Mouse (Mus musculus): Measurements from ENCODE around the gene Kcnk18.

Kcnk18 gene

DNA sequence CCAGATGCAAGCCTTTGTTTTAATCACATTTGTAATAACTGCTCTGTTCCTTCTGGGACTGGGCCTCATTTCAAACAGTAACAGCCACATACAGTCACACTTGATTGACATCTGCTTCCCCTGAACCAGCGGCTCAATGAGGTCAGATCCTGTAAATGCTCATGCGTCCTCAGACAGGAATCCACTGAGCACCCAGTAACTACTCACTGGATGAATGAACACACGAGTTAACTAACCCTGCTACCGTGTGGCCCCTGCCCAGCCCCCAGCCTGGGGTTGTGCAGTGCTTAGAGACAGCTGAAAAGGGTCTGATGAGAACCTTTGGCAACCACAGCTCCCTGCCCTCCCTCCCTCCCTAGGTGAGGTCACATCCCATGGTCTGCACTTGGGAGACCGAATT is 13.8 kb downstream of the Kcnk18 start:
- no peak for DNase-seq

DNA sequence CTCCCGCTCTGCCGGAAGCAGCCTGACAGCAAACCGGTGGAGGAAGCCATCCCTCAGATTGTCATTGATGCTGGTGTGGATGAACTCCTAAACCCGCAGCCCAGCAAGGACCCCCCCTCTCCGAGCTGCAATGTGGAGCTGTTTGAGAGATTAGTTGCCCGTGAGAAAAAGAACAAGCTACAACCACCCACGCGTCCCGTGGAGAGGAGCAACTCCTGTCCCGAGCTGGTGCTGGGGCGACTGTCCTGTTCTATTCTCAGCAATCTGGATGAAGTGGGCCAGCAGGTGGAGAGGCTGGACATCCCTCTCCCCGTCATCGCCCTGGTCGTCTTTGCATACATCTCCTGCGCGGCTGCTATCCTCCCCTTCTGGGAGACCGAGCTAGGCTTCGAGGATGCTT is 16.0 kb downstream of the Kcnk18 start:
- no peak for DNase-seq

DNA sequence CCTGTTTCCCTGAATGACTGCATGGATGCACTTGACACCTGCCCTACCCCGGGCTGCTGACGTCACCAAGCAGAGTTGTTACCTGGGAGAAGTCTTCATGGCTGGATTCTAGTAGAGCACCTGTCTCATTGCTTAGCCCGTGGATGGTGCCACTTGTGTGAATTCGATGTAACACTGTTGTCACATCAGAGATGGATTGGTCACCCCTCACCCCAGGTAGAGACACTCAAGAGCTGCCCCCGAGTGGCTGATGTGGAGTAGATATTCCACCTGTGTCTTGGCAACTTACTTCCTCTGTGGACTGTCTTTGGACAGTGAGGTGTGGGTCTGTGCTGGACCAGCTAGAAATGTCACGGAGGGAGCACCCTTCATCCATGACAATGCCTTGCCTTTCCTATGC is 17.0 kb downstream of the Kcnk18 start:
- no peak for DNase-seq

DNA sequence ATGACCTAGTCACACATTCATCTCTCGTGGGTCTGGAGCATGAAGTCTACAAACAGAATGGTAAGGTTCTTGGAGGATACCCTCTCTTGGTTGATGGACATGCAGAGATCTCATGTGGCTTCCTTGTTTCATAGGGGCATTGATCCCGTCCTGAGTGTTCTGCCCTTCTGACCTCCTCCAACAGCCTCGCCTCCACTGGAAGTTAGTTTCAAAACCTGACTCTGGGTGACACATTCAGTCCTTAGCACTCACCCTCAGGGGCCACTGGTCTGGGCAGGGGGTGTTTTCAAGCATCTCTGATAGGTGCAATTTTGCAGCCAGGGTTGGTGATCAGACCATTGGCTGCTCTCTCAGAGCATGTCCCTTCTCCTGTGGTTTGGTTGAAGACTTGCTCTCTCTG is 19.6 kb downstream of the Kcnk18 start:
- DNase-seq, result no peak

DNA sequence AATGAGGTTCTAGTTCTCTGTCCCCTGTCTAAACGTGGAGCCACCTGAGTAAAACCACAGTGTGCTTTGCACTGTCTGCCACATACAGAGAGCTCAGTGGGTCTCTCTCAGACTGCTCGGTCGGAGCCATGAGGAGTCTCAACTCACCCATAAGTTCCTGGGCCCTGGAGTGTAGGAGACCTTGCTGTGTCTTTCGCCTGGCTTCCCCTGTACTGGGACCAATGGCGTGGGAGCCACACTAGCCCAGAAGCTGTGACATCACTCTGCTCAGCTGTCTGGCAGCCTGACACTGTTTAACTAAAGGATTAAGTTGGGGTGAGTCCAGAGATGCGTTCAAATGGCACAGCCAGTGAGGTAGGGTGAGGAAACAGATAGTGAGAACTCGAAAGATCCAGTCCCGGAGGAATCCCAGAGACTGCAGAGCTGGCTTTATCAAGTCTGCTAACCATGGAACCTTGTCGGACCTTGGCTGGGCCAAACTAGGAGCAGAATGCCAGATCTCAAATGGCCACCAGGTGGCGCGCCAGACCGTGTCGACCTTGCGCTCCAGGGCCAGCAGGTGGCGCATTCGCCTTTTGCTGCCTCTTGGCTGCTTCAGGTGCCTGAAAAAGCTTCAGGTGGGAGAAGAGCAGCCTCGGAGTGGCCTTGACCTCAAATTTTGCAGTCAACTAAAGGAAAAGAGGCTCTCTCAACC is 20.3 kb downstream of the Kcnk18 start:
- DNase-seq, result peak; percentile 76

DNA sequence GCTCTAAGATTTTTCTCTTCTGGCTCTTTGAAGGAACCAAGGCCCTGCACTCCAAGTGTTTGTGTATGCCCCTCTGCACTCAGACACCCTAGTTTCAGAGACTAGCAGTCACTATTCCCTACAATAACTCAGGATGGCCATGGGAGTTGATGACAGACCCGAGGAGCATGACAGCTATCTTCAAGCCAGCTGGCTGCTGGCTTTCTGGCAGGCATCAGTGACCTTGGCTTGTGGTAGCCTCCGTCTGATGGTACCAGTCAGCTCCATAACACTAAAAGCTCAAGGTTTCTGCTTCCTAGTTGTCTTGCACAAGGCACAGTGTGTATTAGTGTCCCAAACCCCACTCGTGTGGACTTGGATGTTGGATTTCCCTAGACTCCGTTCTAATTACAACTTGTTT is 23.0 kb downstream of the Kcnk18 start:
- DNase-seq, result no peak

DNA sequence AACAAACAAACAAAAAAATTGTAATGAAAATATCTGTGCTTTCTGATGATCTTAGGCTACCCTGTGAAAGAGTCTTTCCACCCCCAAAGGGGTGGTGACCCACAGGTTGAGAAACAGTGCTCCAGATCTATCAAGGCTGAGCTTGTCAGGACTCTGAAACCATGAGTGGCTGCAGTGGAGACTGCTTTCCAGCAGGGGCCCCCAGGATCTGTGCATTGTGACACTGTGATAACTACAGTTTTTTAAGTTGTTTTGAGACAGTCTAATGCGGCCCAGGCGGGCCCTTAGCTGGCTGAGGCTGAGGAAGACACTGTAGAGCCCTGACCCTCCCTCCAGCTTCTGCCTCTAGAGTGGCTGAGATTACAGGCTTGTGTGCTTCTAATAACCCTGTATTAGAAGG is 24.0 kb downstream of the Kcnk18 start:
- no peak for DNase-seq

DNA sequence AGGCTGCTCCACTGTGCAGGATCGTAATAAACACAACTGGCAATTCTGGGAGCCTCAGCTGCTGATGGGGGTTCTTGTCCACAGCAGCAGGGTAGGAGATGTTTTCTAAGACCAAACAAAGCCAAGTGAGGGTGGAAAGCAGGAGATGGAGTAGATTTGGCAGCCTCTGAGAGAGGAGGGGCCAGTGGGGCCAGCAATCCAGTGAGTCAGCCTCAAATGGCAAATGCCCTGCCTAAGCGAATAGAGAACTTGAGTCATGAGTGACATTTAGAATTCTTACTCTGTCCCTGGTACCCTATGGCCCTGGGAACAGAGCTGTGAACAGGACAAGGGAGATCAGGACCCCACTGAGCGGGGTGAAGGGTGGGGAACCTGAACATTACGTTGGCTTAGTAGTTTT is 29.1 kb downstream of the Kcnk18 start:
- DNase-seq, result no peak

DNA sequence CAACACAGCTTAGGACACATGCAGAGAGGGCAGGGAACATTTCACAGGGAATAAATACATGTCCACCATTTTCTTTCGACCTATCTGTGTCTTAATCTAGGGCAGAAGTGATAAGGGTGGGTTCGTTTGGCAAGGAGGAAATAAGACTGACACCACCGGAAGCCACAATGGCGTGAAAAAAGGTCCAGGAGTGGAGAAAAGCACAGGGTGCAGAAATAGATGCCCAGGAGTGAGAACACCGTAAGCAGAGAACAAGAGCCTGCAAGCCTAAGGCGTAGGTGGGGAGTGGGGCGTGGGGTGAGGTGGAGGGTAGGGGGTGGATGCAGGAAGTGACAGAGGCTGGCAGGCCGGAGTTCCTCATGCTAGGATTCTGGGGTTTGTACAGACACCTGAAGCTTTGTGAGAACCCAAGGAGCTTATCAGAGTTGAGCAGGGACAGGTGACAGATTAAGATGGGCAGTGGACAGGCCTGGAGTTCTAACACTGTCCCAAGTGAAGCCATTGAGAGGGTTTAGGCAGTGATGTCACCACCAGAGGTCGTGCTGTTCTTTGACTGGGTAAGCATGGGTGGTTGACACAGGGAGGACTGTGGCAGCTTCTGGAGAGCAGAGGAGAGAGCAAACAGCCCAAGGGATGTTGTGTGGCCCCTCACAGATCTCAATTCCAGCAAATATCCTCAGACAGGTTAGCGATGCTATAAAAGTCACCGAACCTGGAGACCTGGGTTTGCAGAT is 29.7 kb downstream of the Kcnk18 start:
- DNase-seq, result no peak

DNA sequence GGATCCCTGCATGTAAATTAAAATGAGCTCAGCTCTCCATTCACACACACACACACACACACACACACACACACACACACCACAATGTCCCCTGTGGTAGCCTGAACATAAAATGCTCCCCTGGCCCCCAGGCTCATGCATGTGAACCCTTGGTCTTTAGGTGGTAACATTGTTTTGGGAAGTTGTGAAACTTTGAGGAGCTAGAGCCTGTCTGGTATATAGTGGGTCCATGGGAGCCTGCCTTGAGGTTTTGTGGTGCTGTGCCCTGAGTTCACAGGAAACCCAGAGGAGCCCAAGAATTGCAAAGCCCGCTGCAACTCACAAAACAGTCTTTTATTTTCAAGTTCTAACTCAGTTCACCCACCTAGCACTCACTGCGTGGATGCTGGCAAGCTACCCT is 33.6 kb downstream of the Kcnk18 start:
- no peak for DNase-seq

DNA sequence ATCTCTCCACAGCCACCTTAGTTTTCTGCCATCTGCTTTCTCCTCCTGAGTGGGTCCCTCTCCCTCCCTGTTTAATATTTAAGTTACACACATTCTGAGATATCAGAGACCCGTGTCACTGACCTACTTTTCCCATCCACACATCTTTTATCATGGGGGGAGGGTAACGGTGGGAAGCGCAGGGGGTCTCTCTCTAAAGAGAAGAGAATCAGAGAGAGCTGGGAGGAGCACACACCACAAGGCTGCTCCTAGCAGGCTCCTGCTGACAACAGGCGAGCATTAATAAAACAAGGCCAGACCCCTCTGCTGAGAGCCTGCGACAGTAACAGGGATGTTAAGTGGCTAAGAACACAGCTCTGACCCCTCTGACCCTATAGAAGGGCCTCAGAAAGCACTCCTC is 40.6 kb downstream of the Kcnk18 start:
- no peak for DNase-seq

DNA sequence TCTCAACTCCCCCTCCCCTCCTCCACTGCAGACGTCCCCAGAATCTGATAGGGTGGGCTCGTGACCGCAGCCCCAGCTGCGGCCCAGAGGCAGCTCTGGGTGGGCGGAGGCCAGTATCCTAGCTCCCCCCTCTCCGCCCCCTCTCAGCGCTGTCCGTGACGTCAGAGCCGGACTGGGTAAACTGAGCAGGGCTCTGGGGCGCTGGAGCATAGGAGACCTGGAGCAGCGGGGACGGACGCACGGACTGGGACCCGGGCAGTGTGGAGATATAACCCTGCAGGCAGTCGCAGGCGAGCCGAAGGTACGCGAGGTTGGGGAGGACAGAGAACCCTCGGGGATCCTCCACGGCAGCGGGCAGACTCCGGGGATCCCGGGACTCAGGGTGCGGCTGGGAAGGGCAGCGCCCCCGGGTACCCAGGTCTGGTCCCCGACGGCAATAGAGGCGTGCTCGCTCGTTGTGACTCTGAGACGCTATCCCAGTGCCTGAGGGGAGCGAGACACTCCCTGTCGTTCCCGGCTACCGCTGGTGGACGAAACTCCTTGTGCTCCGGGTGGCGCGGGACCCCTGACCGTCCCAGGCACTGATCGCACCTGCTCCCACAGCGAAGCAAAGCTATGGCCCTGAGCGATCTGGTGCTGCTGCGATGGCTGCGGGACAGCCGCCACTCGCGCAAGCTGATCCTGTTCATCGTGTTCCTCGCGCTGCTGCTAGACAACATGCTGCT is 41.9 kb downstream of the Kcnk18 start, which contains the start of gene Slc18a2:
Slc18a2 (plus strand) TSS at position 179 of the 725 bp plus-strand sequence.
- DNase-seq, result no peak

DNA sequence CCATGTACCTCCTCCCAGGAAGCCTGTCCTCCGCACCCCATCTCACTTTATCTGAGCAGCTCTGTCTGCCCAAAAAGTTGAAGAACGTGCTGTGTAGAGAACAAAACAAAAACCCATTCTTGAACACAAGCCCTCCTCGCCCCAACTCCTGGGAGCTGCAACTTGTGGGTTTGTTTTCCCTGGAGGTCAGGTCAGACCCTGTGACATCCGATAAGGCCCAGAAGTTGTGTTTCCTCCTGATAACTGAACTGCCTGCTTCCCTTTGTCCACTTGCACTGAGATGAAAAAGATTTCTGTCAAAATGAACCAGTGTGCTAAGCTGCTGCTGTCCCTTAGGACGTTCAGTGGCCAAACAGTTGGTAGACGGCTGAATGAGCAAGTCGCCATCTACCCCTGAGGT is 42.6 kb downstream of the Kcnk18 start:
- DNase-seq, result no peak

DNA sequence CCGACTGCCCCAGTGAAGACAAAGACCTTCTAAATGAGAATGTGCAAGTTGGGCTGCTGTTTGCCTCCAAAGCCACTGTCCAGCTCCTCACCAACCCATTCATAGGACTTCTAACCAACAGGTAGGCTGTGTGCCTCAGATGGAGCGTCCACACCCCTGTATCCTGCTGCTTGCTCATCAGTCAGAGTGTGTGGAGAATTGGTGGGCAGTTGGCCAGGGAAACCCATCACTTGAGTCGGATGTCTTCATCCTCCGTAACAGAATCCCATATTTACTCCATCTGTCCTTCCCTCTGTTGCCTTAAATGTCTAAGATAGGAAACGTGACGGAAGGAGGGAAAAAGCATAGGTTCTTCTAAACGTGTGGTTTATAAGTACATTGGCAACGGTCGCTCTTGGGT is 44.2 kb downstream of the Kcnk18 start:
- no peak for DNase-seq

DNA sequence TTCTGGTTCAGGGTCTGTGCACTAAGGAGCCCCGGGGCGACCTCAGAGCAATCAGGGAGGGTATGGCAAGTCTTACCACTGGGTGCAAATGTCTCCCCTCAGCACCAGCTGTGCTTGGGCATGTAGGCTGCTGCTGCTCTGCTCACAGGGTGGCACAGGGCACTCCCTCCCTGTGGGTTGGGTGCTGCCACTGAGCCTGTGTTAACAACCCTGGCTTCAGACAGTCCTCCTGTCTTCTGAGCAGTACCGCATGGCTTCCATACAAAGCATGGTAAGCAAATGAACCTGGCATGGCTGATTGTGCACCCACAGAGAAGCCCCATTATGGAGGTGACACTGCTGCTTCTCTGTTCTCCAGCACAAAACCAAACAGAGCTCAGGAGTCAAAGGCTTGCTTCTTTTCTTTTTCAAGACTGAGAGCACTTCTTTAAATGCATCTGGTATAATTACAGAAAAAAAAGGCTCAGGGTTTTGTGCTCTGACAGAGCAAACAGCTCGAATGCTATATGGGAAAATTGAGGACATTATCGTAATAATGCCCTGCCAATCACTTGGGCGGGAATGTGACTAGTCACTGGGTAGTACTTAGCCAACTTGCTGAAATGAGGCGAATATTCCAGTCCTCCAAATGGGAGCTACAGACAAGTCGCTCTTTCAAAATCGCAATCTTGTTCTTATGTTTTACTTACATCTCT is 46.0 kb downstream of the Kcnk18 start:
- DNase-seq, result no peak

DNA sequence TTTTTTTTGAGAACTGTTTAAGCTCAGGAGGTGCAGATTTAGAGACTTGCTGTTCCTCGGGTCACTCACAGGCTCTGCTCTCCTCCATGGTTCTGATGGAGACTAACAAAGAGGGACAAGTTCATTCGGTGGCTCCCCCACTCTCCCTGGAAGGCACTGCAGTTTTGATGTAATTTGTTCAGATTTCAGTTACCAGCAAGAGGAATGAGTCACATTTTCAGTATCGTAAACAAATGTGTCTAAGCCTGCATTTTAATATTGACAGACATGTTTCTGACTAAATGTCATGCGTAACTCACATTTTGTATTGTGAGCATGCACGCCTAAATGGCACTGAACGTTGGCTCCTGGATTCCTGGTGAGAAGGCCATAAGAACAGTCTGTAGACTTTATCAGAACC is 46.9 kb downstream of the Kcnk18 start:
- no peak for DNase-seq

DNA sequence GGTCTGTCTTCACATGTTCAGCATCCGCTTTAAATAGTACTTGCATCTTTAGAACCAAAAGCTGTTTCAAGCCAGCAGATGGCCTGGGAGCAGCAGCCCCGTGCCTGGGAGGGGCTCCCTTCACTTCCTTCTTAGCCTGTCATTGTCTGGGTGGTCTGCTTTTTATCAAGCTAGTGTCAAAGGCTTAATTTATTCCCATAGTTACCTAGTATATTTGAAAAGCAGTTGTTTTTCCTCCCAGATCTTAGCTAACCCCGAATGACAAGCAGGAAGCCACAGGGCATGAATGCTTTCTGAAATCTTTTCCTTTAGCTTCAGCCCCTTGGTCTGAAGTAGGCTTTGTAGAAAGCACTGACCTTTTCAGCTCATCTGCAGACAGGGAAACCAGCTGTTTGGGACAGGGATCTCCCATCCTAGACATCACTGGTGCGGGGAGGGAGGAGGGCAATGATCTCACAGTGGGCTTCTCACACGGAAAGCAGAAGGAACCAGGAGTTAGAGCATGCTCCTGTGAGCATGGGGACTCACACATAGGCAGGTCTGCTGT is 48.5 kb downstream of the Kcnk18 start:
- no peak for DNase-seq

DNA sequence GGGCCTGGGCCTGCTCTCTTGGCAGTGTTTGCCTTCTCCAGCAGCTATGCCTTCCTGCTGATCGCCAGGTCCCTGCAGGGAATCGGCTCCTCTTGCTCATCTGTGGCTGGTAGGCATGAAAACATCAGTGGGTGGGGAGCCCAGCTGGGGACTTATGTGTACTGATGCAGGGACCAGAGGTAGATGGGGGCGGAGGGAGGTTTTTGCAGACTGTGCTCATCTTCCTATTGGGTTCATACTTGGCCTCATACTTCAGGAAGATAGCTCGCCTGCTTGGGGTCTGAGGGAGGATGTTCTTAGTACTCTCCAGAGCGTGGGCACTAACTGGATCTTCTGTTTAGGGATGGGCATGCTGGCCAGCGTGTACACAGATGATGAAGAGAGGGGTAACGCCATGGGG is 54.2 kb downstream of the Kcnk18 start:
- DNase-seq, result no peak

DNA sequence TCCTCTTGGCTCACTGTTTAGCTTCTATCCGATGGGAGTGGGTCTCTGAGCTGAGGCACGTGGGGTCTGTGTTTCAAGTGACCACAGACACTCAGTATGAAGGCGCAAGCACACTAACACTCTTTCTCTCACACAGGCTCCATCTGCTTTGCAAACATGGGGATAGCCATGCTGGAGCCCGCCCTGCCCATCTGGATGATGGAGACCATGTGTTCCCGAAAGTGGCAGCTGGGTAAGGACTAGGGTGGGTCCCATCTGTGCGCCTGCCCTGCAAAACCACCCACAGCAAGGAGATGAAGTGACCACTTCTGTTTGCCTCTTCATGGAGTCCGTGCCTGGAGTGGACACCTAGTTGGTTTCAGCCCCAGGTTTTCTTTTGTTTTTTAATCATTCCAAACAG is 57.3 kb downstream of the Kcnk18 start:
- no peak for DNase-seq

DNA sequence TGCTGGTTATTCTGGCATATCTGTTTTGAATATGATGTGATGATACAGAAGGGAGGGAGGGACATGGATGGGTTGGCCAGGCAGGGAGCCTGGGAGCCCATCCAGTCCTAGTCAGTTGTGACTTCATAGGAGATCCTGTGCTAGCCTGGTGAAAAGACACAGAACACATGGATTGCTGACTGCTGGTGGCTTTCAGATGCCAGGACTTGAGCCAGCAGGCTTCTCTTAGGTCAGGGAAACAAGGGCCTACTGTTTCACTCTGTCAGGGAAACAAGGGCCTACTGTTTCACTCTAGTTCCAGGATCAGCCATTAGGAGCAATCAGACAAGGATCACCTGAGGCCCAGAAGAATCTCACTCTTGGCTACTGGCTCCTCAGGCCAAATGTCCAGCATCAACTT is 61.8 kb downstream of the Kcnk18 start:
- DNase-seq, result no peak

DNA sequence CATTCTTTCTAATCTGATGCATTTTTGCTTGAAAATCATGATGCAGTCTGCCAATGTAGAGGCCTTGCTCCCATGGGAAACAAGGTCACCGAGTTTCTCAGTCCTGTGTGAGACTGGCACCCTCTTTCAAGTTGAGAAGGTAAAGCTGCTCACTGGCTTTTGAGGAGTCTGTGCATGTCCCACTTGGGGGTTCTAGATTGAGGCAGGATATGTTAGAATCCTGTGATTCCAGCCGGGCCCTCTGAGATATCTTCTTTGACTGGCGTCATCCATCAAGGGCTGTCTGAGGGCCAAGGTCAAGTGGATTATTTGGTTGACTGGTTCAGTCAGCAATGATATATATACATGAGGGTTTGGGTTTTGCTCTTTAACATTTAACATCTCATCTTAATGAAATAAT is 63.0 kb downstream of the Kcnk18 start:
- no peak for DNase-seq

Data from right cerebral cortex, postnatal 25 days (tissue).